Mouse (Mus musculus) embryonic fibroblast, embryonic 13.5 days (primary cell): ENCODE results near the gene Gtf2f2.

Source experiments
- CTCF ChIP-seq: IDR thresholded peaks from 2 replicates; pipeline ENCODE4 v1.5.1; 2011; ENCODE audit warnings: mild to moderate bottlenecking, control low read depth, low read length, moderate library complexity, borderline replicate concordance; ENCODE audit not compliant: insufficient read depth
- POLR2A ChIP-seq: IDR thresholded peaks from 2 replicates; pipeline ENCODE4 v1.6.1; 2011; ENCODE audit warnings: low read depth, mild to moderate bottlenecking, control low read depth, low read length, moderate library complexity

DNA sequence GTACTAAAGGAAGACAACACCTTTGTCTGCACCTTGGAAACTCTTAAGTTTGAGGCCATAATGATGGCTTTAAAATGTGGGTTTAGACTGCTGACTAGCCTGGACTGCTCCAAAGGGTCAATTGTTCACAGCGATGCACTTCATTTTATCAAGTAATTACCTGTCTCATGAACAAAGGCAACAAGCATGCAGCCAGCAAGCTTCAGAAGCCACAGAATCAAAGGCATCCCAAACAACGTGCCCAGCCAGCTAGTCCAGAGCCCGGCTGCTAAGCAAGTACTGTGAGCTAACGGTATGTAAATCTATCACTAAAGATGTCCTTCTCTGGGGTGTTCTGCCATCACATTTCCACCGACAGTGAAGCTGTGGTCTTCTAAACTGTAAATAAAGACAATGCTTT, 47.5 kb downstream of the Gtf2f2 start:
- TF ChIP-seq POLR2A (no peak), CTCF (no peak)
